16 mouse cellular contexts compared by ENCODE assay signal in genomic region chrX:59589050-59589449, GRCm38 (mm10). TPM values are rescaled to one million over a fixed set of nuclear protein-coding genes. Genes with fewer than 3 reads are reported as not detected.
DNase-seq lines count a peak whose midpoint lies in the region; ATAC-seq lines count a peak whose summit lies in the region.
"Had no signal": no experiment of that assay in that cellular context is flagged by ENCODE, and none has a peak within 500 bp of the region (broad histone marks: within the 10 kb centered on the region; RNA-seq: fewer than 3 reads in every experiment).

No protein-coding gene starts in this region.

- H3K4me2 ChIP-seq in heart, embryonic 12.5 days = no peak overlapping the region
- H3K4me2 ChIP-seq: embryonic facial prominence, embryonic 13.5 days; forebrain, embryonic 13.5 days; hindbrain, embryonic 15.5 days had no signal

- no peak overlapping the region for H3K4me3 ChIP-seq in heart, embryonic 12.5 days
- no peak overlapping the region for H3K4me3 ChIP-seq in heart, embryonic 10.5 days
- H3K4me3 ChIP-seq: embryonic facial prominence, embryonic 13.5 days; forebrain, embryonic 13.5 days; hindbrain, embryonic 15.5 days had no signal

- no peaks in the 10 kb centered on the region for H3K27me3 ChIP-seq in heart, embryonic 12.5 days (replicated peaks)
- no peaks in the 10 kb centered on the region for H3K27me3 ChIP-seq in heart, embryonic 10.5 days (ENCODE audit: insufficient read depth, poor library complexity, severe bottlenecking)
- H3K27me3 ChIP-seq: embryonic facial prominence, embryonic 13.5 days; forebrain, embryonic 13.5 days; hindbrain, embryonic 15.5 days had no signal

- H3K4me1 ChIP-seq in heart, embryonic 12.5 days (replicated peaks) = no peaks in the 10 kb centered on the region
- no peaks in the 10 kb centered on the region for H3K4me1 ChIP-seq in heart, embryonic 10.5 days
- H3K4me1 ChIP-seq: embryonic facial prominence, embryonic 13.5 days; forebrain, embryonic 13.5 days; hindbrain, embryonic 15.5 days had no signal

- H3K9me3 ChIP-seq in heart, embryonic 12.5 days (replicated peaks) = no peaks in the 10 kb centered on the region
- H3K9me3 ChIP-seq in heart, embryonic 10.5 days = no peaks in the 10 kb centered on the region
- H3K9me3 ChIP-seq: embryonic facial prominence, embryonic 13.5 days; forebrain, embryonic 13.5 days; hindbrain, embryonic 15.5 days had no signal

- no peaks in the 10 kb centered on the region for H3K36me3 ChIP-seq in heart, embryonic 12.5 days
- H3K36me3 ChIP-seq in heart, embryonic 10.5 days = no peaks in the 10 kb centered on the region
- H3K36me3 ChIP-seq: embryonic facial prominence, embryonic 13.5 days; hindbrain, embryonic 15.5 days had no signal

- H3K9ac ChIP-seq in heart, embryonic 12.5 days = no peak overlapping the region
- H3K9ac ChIP-seq: embryonic facial prominence, embryonic 13.5 days; forebrain, embryonic 13.5 days; hindbrain, embryonic 15.5 days had no signal

- no peak for DNase-seq in heart, embryonic 10.5 days (ENCODE audit: low spot score)
- DNase-seq in T-cell, adult 2 months (ENCODE audit: low spot score) = peak; percentile 51
- peak; percentile 61 for DNase-seq in induced T-regulatory cell, adult 2 months (ENCODE audit: low read depth)
- peak; percentile 8 for DNase-seq in thymus, postnatal 0 days (ENCODE audit: low spot score)
- no peak for DNase-seq in kidney, postnatal 4 days
- no peak for DNase-seq in cerebellum, adult 11-12 months
- DNase-seq in kidney, postnatal 10 days = no peak
- DNase-seq: cerebellum, adult 11 months; kidney, adult 8-10 months; liver; lung, adult 2 months had no signal

- WGBS in heart, embryonic 12.5 days = 35% methylated on average over 5 of the region's 5 CpGs
- 31% methylated on average over 5 of the region's 5 CpGs for WGBS in heart, embryonic 10.5 days

- no peak for ATAC-seq in heart, embryonic 12.5 days (ENCODE audit: insufficient number of reproducible peaks, low FRiP score)
- ATAC-seq: forebrain, embryonic 13.5 days had no signal

- H3K27ac ChIP-seq in heart, embryonic 12.5 days (ENCODE audit: poor library complexity, severe bottlenecking) = peak overlapping the region; percentile 43
- no peak overlapping the region for H3K27ac ChIP-seq in heart, embryonic 10.5 days
- H3K27ac ChIP-seq: embryonic facial prominence, embryonic 13.5 days; forebrain, embryonic 13.5 days; hindbrain, embryonic 15.5 days had no signal

RNA-seq across cellular contexts. Expression of gene Fgf13, which starts 21.2 kb away (rescaled TPM):
- 66.3 and 70.2 TPM in 2 replicates for polyA plus RNA-seq in heart, embryonic 12.5 days (2016; fragmentation: Nextera tagmentation; extraction: Ambion mirVana)
- 25.8 and 48.0 TPM in 2 replicates for polyA plus RNA-seq in heart, embryonic 10.5 days (2016; fragmentation: Nextera tagmentation; extraction: Ambion mirVana)
- polyA plus RNA-seq in thymus, postnatal 0 days (2015; fragmentation: Nextera tagmentation; extraction: Ambion mirVana) = 2.0 and 2.2 TPM in 2 replicates
- polyA plus RNA-seq: C2C12 had no signal

Comparison
In these comparisons a context has a peak if more than half of its experiments do, and no peak if none do; other contexts are left out.
1. DNase-seq: peak in T-cell, adult 2 months (single experiment), induced T-regulatory cell, adult 2 months (single experiment) and thymus, postnatal 0 days (single experiment); none in heart, embryonic 10.5 days (single experiment), kidney, postnatal 4 days (0 of 2), cerebellum, adult 11-12 months (single experiment) and kidney, postnatal 10 days (single experiment).